Mouse (Mus musculus): ENCODE measurements around the gene Adamts20.
"Not testable (repeated sequence)": the region's sequence is repeated elsewhere in the genome, so short reads cannot be mapped to it uniquely, and the experiment has no call there.

Adamts20 gene

DNA sequence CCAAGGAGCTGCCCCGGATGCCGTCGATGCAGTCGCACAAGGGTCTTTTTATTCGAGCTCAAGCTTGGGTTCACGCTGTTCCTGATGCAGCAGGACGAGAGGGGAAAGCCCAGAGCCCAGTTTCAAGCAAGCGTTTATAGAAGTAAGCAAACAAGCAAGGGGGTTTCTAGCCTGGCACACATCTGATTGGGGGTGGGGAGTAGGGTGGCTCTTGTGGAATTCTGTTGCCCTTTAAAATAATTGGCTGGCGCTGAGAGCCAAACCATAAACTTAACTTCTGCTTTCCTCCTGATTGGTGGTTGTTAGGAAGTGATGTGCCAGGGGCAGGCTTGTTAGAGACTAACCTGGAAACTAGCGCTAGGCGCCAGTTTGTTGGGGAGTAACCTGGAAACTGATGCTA, at the start of gene Adamts20:
TSS of gene Adamts20 (minus strand) at position 101 of the 400 bp plus-strand sequence.
- no peak for DNase-seq

- no peak for DNase-seq
Measured at GRCm38 (mm10) chr15:94503451-94504215, 38.4 kb upstream of the Adamts20 start.

- DNase-seq, result no peak
Measured at GRCm38 (mm10) chr15:94499260-94499659, 34.0 kb upstream of the Adamts20 start.

- no peak for DNase-seq
Measured at GRCm38 (mm10) chr15:94495936-94496335, 30.7 kb upstream of the Adamts20 start.

DNA sequence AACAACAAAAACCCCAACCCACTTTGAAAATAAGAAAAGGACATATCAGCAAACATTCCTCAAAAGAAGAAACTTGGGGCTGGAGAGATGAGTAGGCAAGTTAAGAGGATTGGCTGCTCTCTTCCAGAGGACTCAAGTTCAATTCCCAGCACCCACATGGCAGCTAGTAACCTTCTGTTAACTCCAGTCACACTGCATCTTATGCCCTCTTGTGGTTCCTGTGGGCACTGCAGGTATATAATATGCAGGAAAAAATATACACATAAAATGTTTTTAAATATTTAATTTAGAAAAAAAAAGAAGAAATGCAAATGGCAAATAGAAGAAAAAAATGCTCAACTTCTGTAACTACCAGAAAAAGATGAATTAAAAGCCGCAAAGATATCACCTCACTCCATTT, 29.2 kb upstream of the Adamts20 start:
- no peak for DNase-seq

DNA sequence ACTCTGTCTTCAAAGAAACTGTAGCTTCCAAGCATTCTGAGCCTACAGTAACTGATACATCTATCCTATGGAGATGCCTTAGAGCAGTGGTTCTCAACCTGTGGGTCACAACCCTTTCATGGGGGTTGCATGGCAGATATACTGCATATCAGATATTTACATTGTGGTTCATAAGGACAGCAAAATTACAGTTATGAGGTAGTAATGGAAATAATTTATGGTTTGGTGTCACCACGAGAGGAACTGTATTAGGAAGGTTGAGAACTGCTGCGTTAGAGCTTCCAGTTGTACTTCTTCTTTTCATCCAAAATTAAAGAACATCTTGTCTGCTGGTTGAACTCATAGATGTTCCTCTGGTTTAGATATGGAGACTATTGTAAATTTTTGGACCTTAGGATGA, 24.2 kb upstream of the Adamts20 start:
- DNase-seq, result no peak

DNA sequence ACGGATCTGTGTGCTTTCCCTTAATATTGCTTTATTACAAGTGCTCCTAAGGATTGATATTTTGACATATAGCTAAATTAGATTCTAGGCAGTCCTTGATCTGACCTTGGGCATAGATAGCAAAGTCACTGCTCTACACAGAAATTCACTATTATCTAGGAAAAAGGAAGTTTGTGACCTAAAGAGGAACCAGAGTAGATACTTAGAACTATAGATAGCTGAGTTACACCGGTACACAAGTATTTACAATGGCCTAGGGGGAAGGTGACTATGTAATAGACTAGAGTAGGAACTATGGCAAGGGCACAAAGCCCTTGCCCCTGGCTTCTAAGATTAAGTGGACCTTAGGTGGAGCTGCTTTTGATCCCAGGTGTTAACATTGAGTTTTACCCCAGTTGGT, 22.8 kb upstream of the Adamts20 start:
- DNase-seq, result not testable (repeated sequence)

DNA sequence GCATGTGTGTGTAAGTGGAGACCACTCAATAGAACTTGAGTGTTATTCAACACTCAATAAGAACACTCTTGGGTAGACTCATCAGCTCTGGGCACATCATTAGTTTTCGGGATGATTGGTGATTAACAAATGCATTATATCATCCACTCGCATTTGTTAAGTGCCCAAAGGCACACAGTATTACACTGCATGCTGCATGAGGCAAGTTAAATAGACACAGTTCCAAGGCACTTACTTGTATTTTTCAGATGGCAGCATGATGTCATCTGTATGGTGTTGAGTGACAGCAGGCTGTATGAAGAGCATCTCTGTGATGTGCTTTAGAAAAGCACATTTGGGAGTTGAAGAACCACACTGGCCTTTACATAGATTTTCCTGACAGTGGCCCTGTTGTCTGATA, 17.3 kb upstream of the Adamts20 start:
- no peak for DNase-seq

DNA sequence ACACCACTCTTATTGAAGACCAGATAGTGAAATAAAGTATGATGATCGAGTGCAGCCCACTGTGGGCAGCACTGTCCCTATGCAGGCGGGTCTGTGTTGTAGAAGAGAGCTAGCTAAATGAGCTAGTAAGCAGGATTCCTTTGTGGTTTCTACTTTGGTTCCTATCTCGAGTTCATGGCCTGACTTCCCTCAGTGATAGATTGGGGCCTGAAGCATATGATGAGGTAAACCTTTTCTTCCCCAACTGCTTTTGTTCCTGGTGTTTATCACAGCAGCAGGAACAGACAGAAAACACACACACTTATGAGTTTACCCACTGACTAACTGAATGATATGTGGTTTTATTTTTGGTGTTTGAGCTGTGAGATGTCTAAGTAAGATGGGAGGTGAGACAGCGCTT, 15.6 kb upstream of the Adamts20 start:
- no peak for DNase-seq

GRCm38 (mm10) chr15:94480248-94480647, 15.0 kb upstream of the Adamts20 start:
- DNase-seq, result no peak

- DNase-seq, result no peak
Measured at GRCm38 (mm10) chr15:94479513-94480136, 14.4 kb upstream of the Adamts20 start.

DNA sequence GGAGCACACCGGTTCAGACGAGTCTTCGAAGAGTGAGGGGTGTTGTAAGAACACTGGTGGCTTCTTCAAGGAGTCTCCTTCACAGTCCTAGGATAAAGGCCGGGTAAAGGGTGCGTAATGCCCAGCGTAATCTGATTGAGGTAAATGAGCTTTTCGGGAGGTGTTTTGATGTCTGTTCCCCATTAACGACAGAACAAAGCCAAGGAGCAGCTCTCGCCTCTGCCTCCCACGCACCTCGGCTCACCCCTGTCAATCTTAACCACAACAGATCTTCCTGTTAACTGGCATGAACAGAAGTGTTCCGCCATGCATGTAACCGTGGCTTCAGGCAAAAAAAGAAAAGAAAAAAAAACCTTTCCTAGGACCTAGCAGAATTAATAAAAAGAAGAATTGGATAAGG, 13.5 kb upstream of the Adamts20 start:
- DNase-seq, result no peak

GRCm38 (mm10) chr15:94477287-94477686, 12.1 kb upstream of the Adamts20 start:
- DNase-seq, result no peak

- no peak for DNase-seq
Measured at GRCm38 (mm10) chr15:94475975-94476374, 10.8 kb upstream of the Adamts20 start.

DNA sequence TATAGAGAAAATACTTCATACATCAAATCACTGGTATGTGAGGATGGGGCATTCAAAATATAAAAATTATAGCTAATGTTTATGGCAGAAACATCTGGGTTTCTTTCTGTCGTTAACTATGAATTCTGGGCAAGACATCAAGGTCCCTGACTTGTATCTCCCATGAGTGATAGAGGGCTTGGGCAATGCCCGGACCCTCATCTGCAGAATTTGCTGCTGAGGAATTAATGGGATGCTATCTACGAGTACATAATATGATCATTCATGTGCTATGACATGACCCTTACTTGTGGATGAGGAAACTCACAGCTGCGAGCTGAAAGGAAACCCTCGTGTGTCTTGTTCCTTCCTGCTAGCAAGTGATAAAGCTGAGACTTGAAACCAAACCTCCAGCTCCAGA, 5.1 kb upstream of the Adamts20 start:
- DNase-seq, result no peak

GRCm38 (mm10) chr15:94464881-94465280, 337 bp downstream of the Adamts20 start:
- no peak for DNase-seq

GRCm38 (mm10) chr15:94463251-94463650, 2.0 kb downstream of the Adamts20 start:
- peak; percentile 3 for DNase-seq

DNA sequence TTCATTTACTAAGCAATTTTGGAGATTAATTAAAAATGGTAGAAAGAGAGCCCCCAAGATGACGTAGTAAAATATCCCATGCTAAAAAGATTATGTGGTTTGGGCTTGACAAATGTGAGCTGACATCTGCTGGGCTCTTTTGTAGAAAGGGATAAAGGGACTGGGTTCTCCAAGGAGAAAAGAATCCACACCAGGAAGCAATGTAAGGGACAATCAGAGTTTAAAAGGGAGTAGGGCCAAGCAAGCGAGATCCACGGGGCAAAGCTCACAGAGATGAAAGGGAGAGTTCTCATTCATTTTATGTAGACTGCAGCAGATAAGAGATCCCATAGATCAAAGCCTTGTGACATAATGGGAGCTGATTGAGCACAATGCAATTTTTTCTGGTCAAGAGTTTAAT, 3.0 kb downstream of the Adamts20 start:
- DNase-seq, result no peak

GRCm38 (mm10) chr15:94461166-94461565, 4.1 kb downstream of the Adamts20 start:
- DNase-seq, result no peak

DNA sequence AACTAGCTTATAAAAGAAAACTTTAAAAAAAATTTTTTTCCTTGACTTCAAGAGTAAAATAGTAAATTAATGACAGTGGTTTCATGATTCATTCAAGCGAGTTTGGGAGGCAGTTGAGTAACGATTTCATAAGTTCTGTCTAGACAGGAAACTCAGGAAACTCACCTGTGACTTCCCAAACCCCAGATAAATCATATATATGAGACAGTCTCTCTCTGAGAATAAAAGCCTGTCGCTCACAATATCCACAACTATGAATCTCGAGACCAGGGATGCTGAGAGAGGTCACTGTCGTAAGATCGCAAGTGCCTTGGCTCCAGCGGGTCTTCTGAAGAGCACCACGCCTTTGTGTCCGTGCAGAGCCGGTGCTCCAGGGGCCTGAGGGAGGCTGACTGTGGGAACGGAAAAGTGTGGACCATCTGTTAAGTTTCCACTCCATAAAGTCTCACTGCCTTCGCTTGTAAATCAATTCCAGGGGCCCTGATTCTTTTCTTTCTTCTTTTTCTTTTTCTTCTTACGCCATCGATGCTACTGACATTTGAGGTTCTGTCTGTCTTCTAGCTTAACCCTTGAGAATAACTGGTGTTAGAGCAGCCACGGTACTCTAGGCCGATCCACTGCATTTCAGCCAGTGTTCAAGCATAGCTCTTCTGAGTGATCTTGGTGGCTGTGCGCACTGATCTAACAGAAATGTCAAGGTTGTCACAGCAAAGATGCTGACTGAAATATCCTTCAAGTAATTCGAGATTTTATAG, 7.4 kb downstream of the Adamts20 start:
- no peak for DNase-seq

DNA sequence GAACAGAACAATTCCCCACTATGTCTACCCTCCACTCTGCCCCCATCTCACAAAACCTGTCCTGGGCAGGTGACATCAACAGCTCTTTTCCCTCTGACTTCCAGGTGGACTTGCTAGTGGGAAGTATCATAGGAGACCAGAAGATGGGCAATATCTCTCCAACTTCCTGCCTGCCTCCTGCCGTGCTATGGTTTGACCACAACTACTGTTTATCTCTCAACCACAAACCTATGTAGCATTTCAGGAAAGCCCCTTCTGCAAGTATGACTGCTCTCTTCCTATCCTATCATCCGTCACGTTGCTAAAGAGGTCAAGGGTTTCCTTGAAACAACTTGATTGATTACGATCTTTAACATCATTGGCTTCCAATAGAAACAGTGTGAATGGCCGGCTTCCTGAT, 12.4 kb downstream of the Adamts20 start:
- DNase-seq, result no peak

DNA sequence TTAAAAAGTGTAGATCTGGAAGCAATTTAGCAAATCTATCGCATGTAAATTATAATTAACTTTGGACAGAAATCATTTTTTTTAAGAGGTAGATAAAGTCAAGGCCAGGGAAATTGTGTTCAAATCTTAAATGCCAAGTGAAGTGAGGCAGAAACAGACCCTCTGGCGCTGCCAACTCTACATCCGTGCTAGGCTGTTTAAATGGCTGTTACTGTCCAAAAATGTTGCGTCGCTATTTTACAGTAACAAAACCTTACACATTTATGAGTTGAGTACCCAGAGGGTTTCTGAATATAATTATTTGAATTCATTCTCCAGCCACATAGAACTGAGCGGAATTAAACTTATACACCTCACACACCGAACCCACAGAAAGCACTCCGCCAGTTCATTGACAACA, 13.6 kb downstream of the Adamts20 start:
- no peak for DNase-seq

GRCm38 (mm10) chr15:94444437-94445136, 20.6 kb downstream of the Adamts20 start:
- peak in 1 of 2 experiments; percentile 2 for DNase-seq
